Mouse (Mus musculus): Measurements from ENCODE around the gene Il4ra.
A peak's percentile ranks its signal among the peaks of the same experiment; 100 is the strongest.

Gene Il4ra

GRCm38 (mm10) chr7:125549916-125550315, 2.0 kb upstream of the Il4ra start:
- no peak for DNase-seq (ENCODE audit: low read depth, low spot score)

- DNase-seq (ENCODE audit: low read depth, low spot score): no peak
Measured at GRCm38 (mm10) chr7:125550881-125551381, 989 bp upstream of the Il4ra start.

GRCm38 (mm10) chr7:125552851-125553555, 1.1 kb downstream of the Il4ra start:
- peak; percentile 26 for DNase-seq (ENCODE audit: low read depth, low spot score)

GRCm38 (mm10) chr7:125553653-125554428, 1.9 kb downstream of the Il4ra start:
- DNase-seq (ENCODE audit: low read depth, low spot score): no peak

- DNase-seq (ENCODE audit: low read depth, low spot score): no peak
Measured at GRCm38 (mm10) chr7:125554456-125555114, 2.7 kb downstream of the Il4ra start.

- DNase-seq (ENCODE audit: low read depth, low spot score): peak; percentile 60
Measured at GRCm38 (mm10) chr7:125555351-125555872, 3.5 kb downstream of the Il4ra start.

- DNase-seq (ENCODE audit: low read depth, low spot score): no peak
Measured at GRCm38 (mm10) chr7:125556096-125556495, 4.2 kb downstream of the Il4ra start.

- DNase-seq (ENCODE audit: low read depth, low spot score): no peak
Measured at GRCm38 (mm10) chr7:125556865-125557264, 4.9 kb downstream of the Il4ra start.

- DNase-seq (ENCODE audit: low read depth, low spot score): no peak
Measured at GRCm38 (mm10) chr7:125558401-125558945, 6.6 kb downstream of the Il4ra start.

GRCm38 (mm10) chr7:125558997-125559396, 7.1 kb downstream of the Il4ra start:
- DNase-seq (ENCODE audit: low read depth, low spot score): no peak

- DNase-seq (ENCODE audit: low read depth, low spot score): no peak
Measured at GRCm38 (mm10) chr7:125559537-125559936, 7.6 kb downstream of the Il4ra start.

- no peak for DNase-seq (ENCODE audit: low read depth, low spot score)
Measured at GRCm38 (mm10) chr7:125560146-125560785, 8.3 kb downstream of the Il4ra start.

GRCm38 (mm10) chr7:125561085-125561690, 9.3 kb downstream of the Il4ra start:
- no peak for DNase-seq (ENCODE audit: low read depth, low spot score)

GRCm38 (mm10) chr7:125562413-125562812, 10.5 kb downstream of the Il4ra start:
- DNase-seq (ENCODE audit: low read depth, low spot score): no peak

- no peak for DNase-seq (ENCODE audit: low read depth, low spot score)
Measured at GRCm38 (mm10) chr7:125563093-125563492, 11.2 kb downstream of the Il4ra start.

GRCm38 (mm10) chr7:125564316-125565024, 12.6 kb downstream of the Il4ra start:
- DNase-seq (ENCODE audit: low read depth, low spot score): no peak

GRCm38 (mm10) chr7:125565516-125566285, 13.8 kb downstream of the Il4ra start:
- DNase-seq (ENCODE audit: low read depth, low spot score): no peak

- no peak for DNase-seq (ENCODE audit: low read depth, low spot score)
Measured at GRCm38 (mm10) chr7:125566420-125566819, 14.5 kb downstream of the Il4ra start.

- DNase-seq (ENCODE audit: low read depth, low spot score): no peak
Measured at GRCm38 (mm10) chr7:125568888-125569287, 17.0 kb downstream of the Il4ra start.
